Mouse (Mus musculus): Measurements from ENCODE around the gene Xkr7. TPM values are rescaled to one million over a fixed set of nuclear protein-coding genes. Genes with fewer than 3 reads are reported as not detected.

Xkr7 gene
- total and polyA plus RNA-seq, 2 experiments from 2014 or later: 0.76 to 21.9 TPM

GRCm38 (mm10) chr2:153081866-153082265 lies 50.2 kb downstream of the Xkr7 start:
- ATAC-seq (no peak), DNase-seq (no peak)
- 0 out of 2 replicates have a peak, but pooled peaks cover 4% of the 10 kb centered on the region for H3K27me3 ChIP-seq (ENCODE audit: insufficient read depth, low read length)
- H3K9me3 ChIP-seq (ENCODE audit: low read length): no peaks in the 10 kb centered on the region
- no peaks in the 10 kb centered on the region for H3K36me3 ChIP-seq (ENCODE audit: insufficient read depth)
- H3K4me1 ChIP-seq (ENCODE audit: insufficient read depth): no peaks in the 10 kb centered on the region
- no peak overlapping the region for H3K4me3 ChIP-seq (ENCODE audit: low read depth, low read length)
- H3K4me2 ChIP-seq (ENCODE audit: low read depth): no peak overlapping the region
- no peak overlapping the region for H3K27ac ChIP-seq (ENCODE audit: low read depth, low read length)
- H3K9ac ChIP-seq: no peak overlapping the region
- no peak for TF ChIP-seq CTCF (IDR thresholded peaks at IDR 0.05; ENCODE audit: low read depth)
- WGBS: 83% methylated on average over 6 of the region's 6 CpGs

GRCm38 (mm10) chr2:153083275-153083674 lies 51.6 kb downstream of the Xkr7 start:
- 0 out of 2 replicates have a peak, but pooled peaks cover 4% of the 10 kb centered on the region for H3K27me3 ChIP-seq (ENCODE audit: insufficient read depth, low read length)
- H3K27ac ChIP-seq (ENCODE audit: low read depth, low read length): no peak overlapping the region
- H3K9me3 ChIP-seq (ENCODE audit: low read length): no peaks in the 10 kb centered on the region
- no peak for DNase-seq
- H3K9ac ChIP-seq: no peak overlapping the region
- no peak overlapping the region for H3K4me2 ChIP-seq (ENCODE audit: low read depth)
- ATAC-seq: no peak
- TF ChIP-seq CTCF (IDR thresholded peaks at IDR 0.05; ENCODE audit: low read depth): no peak
- 78% methylated on average over 8 of the region's 8 CpGs for WGBS
- H3K4me3 ChIP-seq (ENCODE audit: low read depth, low read length): no peak overlapping the region
- H3K36me3 ChIP-seq (ENCODE audit: insufficient read depth): no peaks in the 10 kb centered on the region
- H3K4me1 ChIP-seq (ENCODE audit: insufficient read depth): no peaks in the 10 kb centered on the region

DNA sequence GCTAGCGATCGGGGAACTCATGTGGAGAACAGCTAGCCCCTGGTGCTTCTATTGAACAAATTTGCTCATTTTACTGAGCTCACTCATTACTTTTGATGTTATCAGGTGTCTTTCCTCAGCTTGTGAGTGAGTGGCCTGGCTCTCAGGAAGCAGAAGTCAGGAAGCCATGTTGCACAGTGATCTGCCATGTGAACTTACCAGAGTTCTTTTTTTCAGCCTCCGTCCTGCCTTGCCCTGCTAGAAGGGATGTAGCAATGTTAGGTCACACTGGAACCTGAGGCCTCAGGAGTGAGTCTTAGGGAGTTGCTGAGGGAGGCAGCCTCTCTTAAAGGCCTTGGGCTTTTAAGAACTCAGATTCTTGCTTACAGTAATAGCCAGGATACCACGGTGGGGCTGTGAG lies 52.2 kb downstream of the Xkr7 start:
- Histone ChIP-seq H3K27me3 (ENCODE audit: insufficient read depth, low read length) (0 out of 2 replicates have a peak, but pooled peaks cover 4% of the 10 kb centered on the region), H3K9me3 (ENCODE audit: low read length) (no peaks in the 10 kb centered on the region), H3K27ac (ENCODE audit: low read depth, low read length) (no peak overlapping the region), H3K4me3 (ENCODE audit: low read depth, low read length) (no peak overlapping the region), H3K4me1 (ENCODE audit: insufficient read depth) (no peaks in the 10 kb centered on the region), H3K9ac (no peak overlapping the region), H3K36me3 (ENCODE audit: insufficient read depth) (no peaks in the 10 kb centered on the region), H3K4me2 (ENCODE audit: low read depth) (no peak overlapping the region)
- ATAC-seq (no peak), DNase-seq (no peak)
- no peak for TF ChIP-seq CTCF (IDR thresholded peaks at IDR 0.05; ENCODE audit: low read depth)
- WGBS: 88% methylated on average over 4 of the region's 4 CpGs

DNA sequence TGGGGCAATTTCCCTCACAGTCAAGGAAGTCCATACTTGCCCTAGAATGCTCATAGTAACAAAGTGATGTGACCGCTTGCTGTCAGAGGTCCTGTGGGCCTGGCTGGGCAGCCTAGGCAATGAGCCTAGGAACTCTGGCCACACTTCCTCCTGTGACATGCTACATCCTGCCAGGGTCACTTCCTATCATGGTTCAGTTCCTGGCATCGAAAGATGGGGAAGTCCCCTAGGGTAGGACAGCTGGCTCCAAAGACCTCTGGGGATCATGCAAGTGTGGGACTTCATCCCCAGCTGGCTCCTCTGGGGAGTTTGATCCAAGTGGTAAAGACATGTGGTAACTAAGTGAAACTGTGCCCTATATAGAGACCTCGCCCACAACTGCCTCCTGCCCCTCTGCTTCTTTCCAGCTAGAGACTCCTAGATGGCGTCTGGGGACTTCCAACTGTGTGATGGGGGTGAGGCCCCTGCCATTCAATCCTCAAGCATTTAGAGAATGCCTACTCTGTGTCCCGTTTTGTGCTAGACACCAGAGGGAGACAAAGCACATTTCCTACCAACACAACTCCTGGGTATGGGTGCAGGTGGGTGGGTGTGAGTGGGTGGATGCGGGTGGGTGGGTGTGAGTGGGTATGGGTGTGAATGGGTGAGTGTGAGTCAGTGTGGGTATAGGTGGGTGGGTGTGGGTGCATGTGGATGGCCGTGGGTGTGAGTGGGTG lies 52.8 kb downstream of the Xkr7 start:
- Histone ChIP-seq H3K9me3 (ENCODE audit: low read length) (no peaks in the 10 kb centered on the region), H3K9ac (no peak overlapping the region), H3K27ac (ENCODE audit: low read depth, low read length) (no peak overlapping the region), H3K4me1 (ENCODE audit: insufficient read depth) (no peaks in the 10 kb centered on the region), H3K4me2 (ENCODE audit: low read depth) (no peak overlapping the region), H3K27me3 (ENCODE audit: insufficient read depth, low read length) (0 out of 2 replicates have a peak, but pooled peaks cover 4% of the 10 kb centered on the region), H3K36me3 (ENCODE audit: insufficient read depth) (no peaks in the 10 kb centered on the region), H3K4me3 (ENCODE audit: low read depth, low read length) (no peak overlapping the region)
- DNase-seq: no peak
- TF ChIP-seq CTCF (IDR thresholded peaks at IDR 0.05; ENCODE audit: low read depth): no peak
- 69% methylated on average over 7 of the region's 7 CpGs for WGBS
- ATAC-seq: no peak

DNA sequence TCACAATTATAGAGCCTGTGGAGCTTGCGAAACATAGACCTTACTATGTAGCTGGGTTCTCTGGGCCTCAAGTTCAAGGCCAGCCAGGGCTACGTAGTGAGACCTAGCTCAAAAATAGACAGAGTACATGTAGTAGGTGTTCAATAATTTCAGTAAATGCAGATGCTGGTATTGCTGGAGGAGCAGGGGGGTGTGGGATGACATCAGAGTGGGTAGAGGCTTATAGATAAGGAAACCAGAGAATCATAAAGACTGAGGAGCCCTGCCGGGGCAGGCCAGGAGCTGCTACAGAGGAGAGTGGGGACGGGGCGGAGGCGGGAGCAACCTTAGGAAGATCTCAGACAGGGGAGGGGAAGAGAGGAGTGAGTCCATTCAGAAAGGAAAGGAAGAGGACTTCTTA lies 53.9 kb downstream of the Xkr7 start:
- no peak overlapping the region for H3K4me3 ChIP-seq (ENCODE audit: low read depth, low read length)
- 88% methylated on average over 6 of the region's 6 CpGs for WGBS
- H3K27me3 ChIP-seq (ENCODE audit: insufficient read depth, low read length): 0 out of 2 replicates have a peak, but pooled peaks cover 4% of the 10 kb centered on the region
- H3K9me3 ChIP-seq (ENCODE audit: low read length): no peaks in the 10 kb centered on the region
- H3K27ac ChIP-seq (ENCODE audit: low read depth, low read length): no peak overlapping the region
- no peaks in the 10 kb centered on the region for H3K36me3 ChIP-seq (ENCODE audit: insufficient read depth)
- no peak overlapping the region for H3K4me2 ChIP-seq (ENCODE audit: low read depth)
- no peak for DNase-seq
- no peaks in the 10 kb centered on the region for H3K4me1 ChIP-seq (ENCODE audit: insufficient read depth)
- ATAC-seq: no peak
- TF ChIP-seq CTCF (IDR thresholded peaks at IDR 0.05; ENCODE audit: low read depth): no peak
- no peak overlapping the region for H3K9ac ChIP-seq

DNA sequence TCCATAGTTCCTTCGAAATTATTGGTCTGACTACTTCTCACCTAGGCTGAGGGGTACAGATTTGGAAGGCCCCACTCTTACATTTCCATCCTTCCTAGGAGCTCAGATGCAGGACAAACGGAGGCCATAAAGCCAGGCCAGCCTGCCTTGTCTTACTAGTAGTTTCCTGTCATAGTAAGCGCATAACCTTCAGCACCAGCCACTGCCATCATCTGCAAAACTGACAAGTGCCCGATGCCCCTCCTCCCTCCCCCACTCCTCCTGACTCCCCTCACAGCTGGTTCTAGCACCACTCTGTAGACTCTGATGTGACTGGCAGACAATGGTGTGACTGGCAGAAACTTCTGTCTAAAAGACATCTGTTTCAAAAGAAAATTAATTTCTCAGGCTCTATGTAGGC lies 54.5 kb downstream of the Xkr7 start:
- Histone ChIP-seq H3K27ac (ENCODE audit: low read depth, low read length) (no peak overlapping the region), H3K4me3 (ENCODE audit: low read depth, low read length) (no peak overlapping the region), H3K36me3 (ENCODE audit: insufficient read depth) (no peaks in the 10 kb centered on the region), H3K4me1 (ENCODE audit: insufficient read depth) (no peaks in the 10 kb centered on the region), H3K4me2 (ENCODE audit: low read depth) (no peak overlapping the region), H3K9ac (no peak overlapping the region), H3K27me3 (ENCODE audit: insufficient read depth, low read length) (no peaks in the 10 kb centered on the region), H3K9me3 (ENCODE audit: low read length) (no peaks in the 10 kb centered on the region)
- ATAC-seq: no peak
- whole genome bisulfite sequencing: 81% methylated on average over 4 of the region's 4 CpGs
- TF ChIP-seq CTCF (IDR thresholded peaks at IDR 0.05; ENCODE audit: low read depth): no peak
- DNase-seq: no peak

- DNase-seq: no peak
Observed at GRCm38 (mm10) chr2:153087091-153087490, 55.4 kb downstream of the Xkr7 start.

More at GRCm38 (mm10) chr2:153087091-153087490, 55.4 kb downstream of the Xkr7 start:
- Histone ChIP-seq H3K4me3 (ENCODE audit: low read depth, low read length) (no peak overlapping the region), H3K4me1 (ENCODE audit: insufficient read depth) (no peaks in the 10 kb centered on the region), H3K4me2 (ENCODE audit: low read depth) (no peak overlapping the region), H3K9me3 (ENCODE audit: low read length) (no peaks in the 10 kb centered on the region), H3K27me3 (ENCODE audit: insufficient read depth, low read length) (no peaks in the 10 kb centered on the region), H3K9ac (no peak overlapping the region), H3K27ac (ENCODE audit: low read depth, low read length) (no peak overlapping the region), H3K36me3 (ENCODE audit: insufficient read depth) (no peaks in the 10 kb centered on the region)
- WGBS: 78% methylated on average over 10 of the region's 10 CpGs
- no peak for TF ChIP-seq CTCF (IDR thresholded peaks at IDR 0.05; ENCODE audit: low read depth)
- ATAC-seq: no peak; the same call in 1 of the 2 replicates
